ENCODE assay signal across 8 mouse cellular contexts in the genomic region with DNA sequence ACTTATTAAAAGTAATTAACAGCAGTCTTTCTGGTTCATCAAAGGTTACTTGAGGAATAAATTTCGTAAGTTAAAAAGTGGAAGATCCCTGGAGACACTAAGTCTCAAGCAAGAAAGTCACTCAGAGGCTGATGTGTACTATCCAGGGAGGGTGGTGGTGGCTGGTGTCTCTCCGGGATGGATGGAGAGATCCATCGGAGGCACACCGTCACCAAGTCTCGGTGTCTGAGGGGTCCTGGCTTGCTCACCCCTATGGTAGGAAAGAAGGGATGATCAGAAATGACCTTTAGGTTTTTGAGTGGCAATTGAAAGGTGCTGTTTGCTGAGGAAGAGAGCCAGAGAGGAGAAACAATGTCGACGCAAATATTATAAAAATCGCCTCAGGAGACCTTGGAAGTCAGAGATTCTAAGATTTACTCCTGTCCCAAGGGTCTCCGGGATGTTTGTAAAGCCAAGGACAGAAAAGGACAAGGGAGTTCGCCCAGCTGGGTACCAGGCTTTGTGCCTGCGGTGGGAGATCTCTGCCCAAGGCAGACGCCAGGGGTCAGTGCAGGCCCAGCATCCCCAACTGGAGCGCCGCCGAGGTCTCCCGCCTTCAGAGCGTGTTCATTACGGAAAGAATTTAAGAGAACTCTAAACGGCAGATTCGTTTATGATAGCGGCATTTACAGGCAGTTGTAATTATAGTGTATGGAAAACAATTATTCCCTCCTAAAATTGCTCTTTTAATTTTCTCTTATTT.
DNase-seq lines count a peak whose midpoint lies in the region; ATAC-seq and TF ChIP-seq lines count a peak whose summit lies in the region.

No protein-coding gene starts in this region.

- peak; percentile 93 for ATAC-seq in embryonic facial prominence, embryonic 14.5 days (ENCODE audit: low read depth)
- peak; percentile 82 for ATAC-seq in limb, embryonic 12.5 days (ENCODE audit: insufficient number of reproducible peaks, insufficient read depth, low FRiP score, low TSS enrichment, low read depth)
- peak; percentile 90 for ATAC-seq in midbrain, embryonic 13.5 days

- peak overlapping the region; percentile 52 for H3K4me3 ChIP-seq in bone marrow macrophage, adult 2 months (ENCODE audit: insufficient read depth, low read length)
- peak overlapping the region; percentile 45 for H3K4me3 ChIP-seq in embryonic facial prominence, embryonic 14.5 days (ENCODE audit: low read depth, low read length)
- H3K4me3 ChIP-seq in heart, adult 2 months: peak overlapping the region; percentile 59
- no peak overlapping the region for H3K4me3 ChIP-seq in kidney, adult 2 months (ENCODE audit: insufficient read depth, low read depth, low read length)
- H3K4me3 ChIP-seq in limb, embryonic 12.5 days (replicated peaks): peak overlapping the region; percentile 46
- peak overlapping the region; percentile 49 for H3K4me3 ChIP-seq in midbrain, embryonic 13.5 days (replicated peaks)

- H3K27ac ChIP-seq in bone marrow macrophage, adult 2 months (ENCODE audit: insufficient read depth, low read depth, low read length): no peak overlapping the region
- no peak overlapping the region for H3K27ac ChIP-seq in embryonic facial prominence, embryonic 14.5 days (replicated peaks; ENCODE audit: low read depth, low read length)
- peak overlapping the region; percentile 59 for H3K27ac ChIP-seq in heart, adult 2 months
- H3K27ac ChIP-seq in kidney, adult 2 months (ENCODE audit: insufficient read depth, low read depth, low read length): no peak overlapping the region
- no peak overlapping the region for H3K27ac ChIP-seq in limb, embryonic 12.5 days
- H3K27ac ChIP-seq in midbrain, embryonic 13.5 days: no peak overlapping the region

- peak; percentile 90 for TF ChIP-seq CTCF in bone marrow macrophage, adult 2 months (IDR thresholded peaks at IDR 0.05; ENCODE audit: low read depth, low read length)
- TF ChIP-seq CTCF in heart, adult 2 months (IDR thresholded peaks at IDR 0.05): peak; percentile 93
- peak; percentile 83 for TF ChIP-seq CTCF in kidney, adult 2 months (conservative IDR thresholded peaks at IDR 0.05; ENCODE audit: insufficient read depth, insufficient read length, low read depth, low read length)

- H3K4me1 ChIP-seq in bone marrow macrophage, adult 2 months (ENCODE audit: control insufficient read depth, insufficient read depth, low read length): peaks cover 3% of the 10 kb centered on the region
- H3K4me1 ChIP-seq in embryonic facial prominence, embryonic 14.5 days (ENCODE audit: control insufficient read depth, insufficient read depth, low read length): 0 out of 2 replicates have a peak, but pooled peaks cover 4% of the 10 kb centered on the region
- no peaks in the 10 kb centered on the region for H3K4me1 ChIP-seq in heart, adult 2 months (ENCODE audit: control insufficient read depth, insufficient read depth, low read length)
- no peaks in the 10 kb centered on the region for H3K4me1 ChIP-seq in kidney, adult 2 months (ENCODE audit: control insufficient read depth, insufficient read depth, low read length)
- H3K4me1 ChIP-seq in limb, embryonic 12.5 days (replicated peaks): peaks cover 6% of the 10 kb centered on the region; the same call in 1 of the 2 replicates
- peaks cover 11% of the 10 kb centered on the region for H3K4me1 ChIP-seq in midbrain, embryonic 13.5 days (replicated peaks)

- no peaks in the 10 kb centered on the region for H3K79me2 ChIP-seq in heart, adult 2 months (replicated peaks; ENCODE audit: control insufficient read depth, insufficient read depth, low read length)

- 0 out of 2 replicates have a peak, but pooled peaks have one; percentile 52 for TF ChIP-seq EP300 in heart, adult 2 months (IDR thresholded peaks at IDR 0.05; ENCODE audit: insufficient read depth, low read depth, low read length)

- no peaks in the 10 kb centered on the region for H3K36me3 ChIP-seq in embryonic facial prominence, embryonic 14.5 days (ENCODE audit: control insufficient read depth, insufficient read depth, low read length)
- H3K36me3 ChIP-seq in heart, adult 2 months (ENCODE audit: control insufficient read depth, insufficient read depth, low read length): no peaks in the 10 kb centered on the region
- no peaks in the 10 kb centered on the region for H3K36me3 ChIP-seq in kidney, adult 2 months (ENCODE audit: control insufficient read depth, insufficient read depth, low read length)
- H3K36me3 ChIP-seq in limb, embryonic 12.5 days: no peaks in the 10 kb centered on the region
- H3K36me3 ChIP-seq in midbrain, embryonic 13.5 days: no peaks in the 10 kb centered on the region

- peak overlapping the region; percentile 47; the same call in 1 of the 2 replicates for H3K9ac ChIP-seq in embryonic facial prominence, embryonic 14.5 days (ENCODE audit: low read depth, low read length)
- no peak overlapping the region for H3K9ac ChIP-seq in heart, adult 2 months (ENCODE audit: low read depth, low read length)
- H3K9ac ChIP-seq in limb, embryonic 12.5 days (replicated peaks): peak overlapping the region; percentile 52; the same call in 1 of the 2 replicates
- H3K9ac ChIP-seq in midbrain, embryonic 13.5 days (replicated peaks): peak overlapping the region; percentile 68

- H3K4me2 ChIP-seq in embryonic facial prominence, embryonic 14.5 days (ENCODE audit: low read depth, low read length): peak overlapping the region; percentile 63
- peak overlapping the region; percentile 80 for H3K4me2 ChIP-seq in limb, embryonic 12.5 days
- peak overlapping the region; percentile 92 for H3K4me2 ChIP-seq in midbrain, embryonic 13.5 days (replicated peaks)

- H3K27me3 ChIP-seq in embryonic facial prominence, embryonic 14.5 days (replicated peaks; ENCODE audit: control insufficient read depth, insufficient read depth, low read length): 0 out of 2 replicates have a peak, but pooled peaks cover 4% of the 10 kb centered on the region
- no peaks in the 10 kb centered on the region for H3K27me3 ChIP-seq in heart, adult 2 months (ENCODE audit: control insufficient read depth, insufficient read depth, low read length)
- H3K27me3 ChIP-seq in kidney, adult 2 months (replicated peaks; ENCODE audit: control insufficient read depth, insufficient read depth, low read length): no peaks in the 10 kb centered on the region
- H3K27me3 ChIP-seq in limb, embryonic 12.5 days: peaks cover 7% of the 10 kb centered on the region; the same call in 1 of the 2 replicates
- H3K27me3 ChIP-seq in midbrain, embryonic 13.5 days: no peaks in the 10 kb centered on the region

- peak; percentile 87 for DNase-seq in embryonic facial prominence, embryonic 14.5 days (ENCODE audit: low spot score)
- DNase-seq in heart, adult 2 months: peak; percentile 79 to 88
- DNase-seq in kidney, adult 2 months: peak; percentile 66
- peak; percentile 44 for DNase-seq in spleen, adult 12 weeks (ENCODE audit: low spot score)
- no peak for DNase-seq in MN1 (ENCODE audit: low spot score)

- no peak for TF ChIP-seq POLR2A in bone marrow macrophage, adult 2 months (IDR thresholded peaks at IDR 0.05; ENCODE audit: borderline replicate concordance, low read depth, low read length)
- no peak for TF ChIP-seq POLR2A in heart, adult 2 months (IDR thresholded peaks at IDR 0.05; ENCODE audit: insufficient read depth, low read depth, low read length)
- no peak for TF ChIP-seq POLR2A in kidney, adult 2 months (IDR thresholded peaks at IDR 0.05; ENCODE audit: low read depth, low read length)

- intact Hi-C loops in heart, adult 2 months (cut with DNase I): loop anchor here (1.0 to 10.0 kb wide), 7 partner anchors 36 to 348 kb away; no protein-coding TSS in a partner anchor

- no peaks in the 10 kb centered on the region for H3K9me3 ChIP-seq in embryonic facial prominence, embryonic 14.5 days (ENCODE audit: control insufficient read depth, low read length)
- no peaks in the 10 kb centered on the region for H3K9me3 ChIP-seq in limb, embryonic 12.5 days
- H3K9me3 ChIP-seq in midbrain, embryonic 13.5 days: no peaks in the 10 kb centered on the region

- WGBS in embryonic facial prominence, embryonic 14.5 days: 11% methylated on average over 21 of the region's 21 CpGs
- 6% methylated on average over 21 of the region's 21 CpGs for WGBS in heart, adult 2 months
- 13% methylated on average over 21 of the region's 21 CpGs for WGBS in kidney, adult 2 months
- WGBS in limb, embryonic 12.5 days: 12% methylated on average over 21 of the region's 21 CpGs
- 9% methylated on average over 21 of the region's 21 CpGs for WGBS in midbrain, embryonic 13.5 days
